Mouse (Mus musculus) liver, embryonic 15.5 days (tissue): ENCODE results near the gene Rab21. TPM values are rescaled to one million over a fixed set of nuclear protein-coding genes. Genes with fewer than 3 reads are reported as not detected.

ENCODE experiments used
- ATAC-seq: fragments of 200-750 bp; cut with Nextera tagmentation; 2 replicates; pipeline ENCODE4 v1.8.0; 2017; ENCODE audit warnings: moderate number of reproducible peaks, mild to moderate bottlenecking, moderate library complexity; ENCODE audit not compliant: insufficient read depth
- H3K27ac ChIP-seq: fragments of 300-500 bp; sonication (generic); replicated peaks from 2 replicates; pipeline ENCODE4 v1.5.1; 2015; ENCODE audit warnings: mild to moderate bottlenecking, inconsistent platforms
- H3K27me3 ChIP-seq: fragments of 300-500 bp; sonication (generic); 2 replicates; pipeline ENCODE4 v1.6.1; 2015; ENCODE audit warnings: mild to moderate bottlenecking, inconsistent platforms
- H3K36me3 ChIP-seq: fragments of 300-500 bp; sonication (generic); replicated peaks from 2 replicates; pipeline ENCODE4 v1.6.1; 2015; ENCODE audit warnings: moderate library complexity, mild to moderate bottlenecking, inconsistent platforms
- H3K4me1 ChIP-seq: fragments of 300-500 bp; sonication (generic); replicated peaks from 2 replicates; pipeline ENCODE4 v1.6.1; 2015; ENCODE audit warnings: inconsistent platforms
- H3K4me2 ChIP-seq: fragments of 300-500 bp; sonication (generic); 2 replicates; pipeline ENCODE4 v1.6.1; 2015; ENCODE audit warnings: moderate library complexity, mild to moderate bottlenecking, inconsistent platforms
- H3K4me3 ChIP-seq: fragments of 300-500 bp; sonication (generic); replicated peaks from 2 replicates; pipeline ENCODE4 v1.5.1; 2015; ENCODE audit warnings: mild to moderate bottlenecking, inconsistent platforms
- H3K9ac ChIP-seq: fragments of 300-500 bp; sonication (generic); 2 replicates; pipeline ENCODE4 v1.6.1; 2015; ENCODE audit warnings: moderate library complexity, mild to moderate bottlenecking, inconsistent platforms
- H3K9me3 ChIP-seq: fragments of 300-500 bp; sonication (generic); replicated peaks from 2 replicates; pipeline ENCODE4 v1.6.1; 2016; ENCODE audit warnings: inconsistent platforms
- WGBS: fragments of 180-500 bp; shearing (Covaris S2); methylation state at CpG from one replicate; pipeline ENCODE4 v1.1.7; 2015; ENCODE audit warnings: mixed read lengths; ENCODE audit not compliant: insufficient replicate concordance; 5-methylcytosine and 5-hydroxymethylcytosine counted together
- polyA plus RNA-seq: library from polyadenylated mRNA; unstranded; fragments of >200 nt; fragmentation: Nextera tagmentation; extraction: Ambion mirVana; gene quantifications from 2 replicates; pipeline ENCODE4 v1.2.1, GENCODE M21; 2015

Gene Rab21
- polyA plus RNA-seq, 1 experiment from 2014 or later: 2.4 TPM

DNA sequence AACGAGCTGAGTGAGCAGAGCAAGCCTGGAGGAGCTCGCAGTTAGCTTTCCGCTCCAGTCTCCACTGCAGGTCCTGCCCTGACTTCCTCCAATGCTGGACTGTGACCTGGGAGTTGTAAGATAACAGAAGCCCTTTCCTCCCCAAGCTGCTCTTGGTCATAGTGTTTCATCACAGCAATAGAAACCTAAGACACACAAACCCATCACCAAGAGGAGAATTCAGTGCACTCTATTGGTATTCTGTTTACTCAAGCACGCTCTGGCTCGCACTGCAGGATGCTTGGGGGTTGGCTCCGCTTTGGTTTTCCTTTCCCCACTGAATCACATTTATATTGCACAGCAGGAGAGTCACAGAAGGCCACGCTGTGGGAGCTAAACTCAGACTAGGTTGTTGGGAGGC lies 67.4 kb downstream of the Rab21 start:
- H3K9ac ChIP-seq: no peak overlapping the region; the same call in 1 of the 2 replicates
- peaks cover 66% of the 10 kb centered on the region for H3K4me1 ChIP-seq
- H3K4me2 ChIP-seq: peak overlapping the region; percentile 44
- peak overlapping the region; percentile 38; the same call in 1 of the 2 replicates for H3K27ac ChIP-seq
- H3K36me3 ChIP-seq: no peaks in the 10 kb centered on the region
- no peaks in the 10 kb centered on the region for H3K9me3 ChIP-seq
- ATAC-seq: no peak
- 10% methylated on average over 7 of the region's 7 CpGs for WGBS
- H3K27me3 ChIP-seq: no peaks in the 10 kb centered on the region
- H3K4me3 ChIP-seq: peak overlapping the region; percentile 2; the same call in 1 of the 2 replicates

DNA sequence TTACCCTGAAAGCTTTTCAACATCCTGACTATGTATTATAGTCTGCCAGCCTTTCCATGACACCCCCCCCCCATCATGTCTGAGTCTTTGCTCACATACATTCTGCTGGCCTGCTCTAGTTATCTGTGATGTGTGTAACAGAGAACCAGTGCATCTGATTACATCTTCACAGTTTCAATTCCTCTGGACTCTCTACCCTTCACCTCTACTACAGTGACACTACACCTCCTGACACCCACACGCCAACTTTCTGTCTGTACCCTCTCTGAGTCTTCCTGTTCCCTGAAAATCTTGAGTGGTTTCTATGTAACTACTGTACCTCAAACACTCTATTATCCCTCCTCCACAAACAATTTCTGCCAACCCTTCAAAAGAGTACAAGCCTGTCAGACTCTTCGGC lies 69.9 kb downstream of the Rab21 start:
- ATAC-seq: no peak
- peaks cover 70% of the 10 kb centered on the region for H3K4me1 ChIP-seq
- no peaks in the 10 kb centered on the region for H3K27me3 ChIP-seq
- no peaks in the 10 kb centered on the region for H3K9me3 ChIP-seq
- H3K4me2 ChIP-seq: no peak overlapping the region
- H3K4me3 ChIP-seq: no peak overlapping the region
- peaks cover 3% of the 10 kb centered on the region; the same call in 1 of the 2 replicates for H3K36me3 ChIP-seq
- no peak overlapping the region for H3K9ac ChIP-seq
- 69% methylated on average over 2 of the region's 2 CpGs for WGBS
- H3K27ac ChIP-seq: no peak overlapping the region

DNA sequence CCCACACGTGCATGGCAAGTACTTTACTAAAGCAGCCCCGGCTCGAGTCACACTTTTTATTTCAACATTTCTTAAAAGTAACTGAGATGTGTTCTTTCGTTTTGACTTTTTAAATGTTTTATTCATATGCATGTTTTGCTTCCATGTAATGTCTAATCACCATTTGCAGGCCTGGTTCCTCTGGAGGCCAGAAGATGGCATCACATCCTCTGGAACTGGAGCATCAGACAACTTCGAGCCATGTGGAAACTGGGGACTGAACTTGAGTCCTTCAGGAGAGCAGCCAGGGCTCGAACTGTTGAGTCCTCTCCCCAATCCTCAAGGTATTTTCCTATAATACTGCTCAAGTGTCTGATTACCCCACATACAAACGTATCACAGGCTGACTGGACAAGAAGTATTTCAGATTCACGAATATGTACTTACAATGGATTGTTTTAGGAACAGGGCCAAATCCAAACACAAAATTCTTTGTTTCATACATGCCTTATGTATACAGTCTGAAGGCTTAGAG lies 74.3 kb downstream of the Rab21 start:
- peaks cover 44% of the 10 kb centered on the region for H3K4me1 ChIP-seq
- H3K27me3 ChIP-seq: no peaks in the 10 kb centered on the region
- WGBS: 69% methylated on average over 8 of the region's 8 CpGs
- H3K4me3 ChIP-seq: no peak overlapping the region
- H3K9me3 ChIP-seq: no peaks in the 10 kb centered on the region
- no peak overlapping the region for H3K4me2 ChIP-seq
- ATAC-seq: no peak
- peaks cover 36% of the 10 kb centered on the region for H3K36me3 ChIP-seq
- H3K9ac ChIP-seq: no peak overlapping the region
- no peak overlapping the region for H3K27ac ChIP-seq

DNA sequence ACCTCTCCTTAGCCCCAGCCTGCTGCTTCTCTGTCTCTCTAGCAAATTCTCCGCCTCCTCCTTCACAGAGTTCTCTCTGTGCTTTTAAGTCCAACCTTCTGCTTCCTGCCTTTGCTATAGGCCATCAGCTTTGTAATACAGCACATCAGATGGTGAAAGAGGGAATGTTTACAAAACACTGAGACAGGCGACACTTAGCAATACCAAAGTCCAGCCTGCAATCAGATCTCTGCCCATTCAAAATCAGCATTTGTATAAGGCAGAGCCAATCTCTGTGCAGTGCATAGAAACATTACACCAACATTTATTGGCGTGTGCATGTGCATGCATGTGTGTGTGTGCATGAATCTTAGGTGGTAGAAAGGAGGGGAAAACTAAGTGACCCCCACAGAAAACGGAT lies 77.5 kb downstream of the Rab21 start:
- Histone ChIP-seq H3K27me3 (no peaks in the 10 kb centered on the region), H3K4me3 (no peak overlapping the region), H3K36me3 (peaks cover 49% of the 10 kb centered on the region), H3K4me1 (peaks cover 25% of the 10 kb centered on the region), H3K27ac (0 out of 2 replicates have a peak overlapping the region, but pooled peaks have one; percentile 24), H3K9ac (no peak overlapping the region), H3K9me3 (no peaks in the 10 kb centered on the region), H3K4me2 (no peak overlapping the region)
- ATAC-seq: peak; percentile 40; the same call in 1 of the 2 replicates
- WGBS: 65% methylated on average over 4 of the region's 4 CpGs

Other genes with a start within 250 kb of the Rab21 start
- not detected in 2 replicates for gene Tph2, start 130.6 kb downstream of the Rab21 start, polyA plus RNA-seq
- 33.1 and 33.8 TPM in 2 replicates for gene Tbc1d15, start 64.1 kb downstream of the Rab21 start, polyA plus RNA-seq
- 8.3 and 8.9 TPM in 2 replicates for gene Tmem19, start 46.9 kb upstream of the Rab21 start, polyA plus RNA-seq
- gene Thap2, start 68.8 kb upstream of the Rab21 start, polyA plus RNA-seq: 5.3 and 6.1 TPM in 2 replicates
- 6.5 and 8.3 TPM in 2 replicates for gene Zfc3h1, start 69.4 kb upstream of the Rab21 start, polyA plus RNA-seq